ENCODE assay signal across 7 mouse cellular contexts in genomic region chr2:126673317-126674242, GRCm38 (mm10). TPM values are rescaled to one million over a fixed set of nuclear protein-coding genes. Genes with fewer than 3 reads are reported as not detected.
A peak's percentile ranks its signal among the peaks of the same experiment; 100 is the strongest.
DNase-seq lines count a peak whose midpoint lies in the region; ATAC-seq lines count a peak whose summit lies in the region.

No protein-coding gene starts in this region.

- no peak for ATAC-seq in intestine, embryonic 15.5 days
- no peak for ATAC-seq in neural tube, embryonic 13.5 days (ENCODE audit: low read depth)

- no peaks in the 10 kb centered on the region for H3K27me3 ChIP-seq in embryonic facial prominence, embryonic 10.5 days (replicated peaks; ENCODE audit: low read depth, poor library complexity, severe bottlenecking)
- H3K27me3 ChIP-seq in intestine, embryonic 15.5 days (replicated peaks) = no peaks in the 10 kb centered on the region
- no peaks in the 10 kb centered on the region for H3K27me3 ChIP-seq in neural tube, embryonic 13.5 days

- peaks cover 25% of the 10 kb centered on the region for H3K4me1 ChIP-seq in embryonic facial prominence, embryonic 10.5 days
- H3K4me1 ChIP-seq in intestine, embryonic 15.5 days (replicated peaks) = no peaks in the 10 kb centered on the region; the same call in 1 of the 2 replicates
- peaks cover 46% of the 10 kb centered on the region for H3K4me1 ChIP-seq in neural tube, embryonic 13.5 days (replicated peaks)

- H3K36me3 ChIP-seq in embryonic facial prominence, embryonic 10.5 days (replicated peaks) = peaks cover 26% of the 10 kb centered on the region
- no peaks in the 10 kb centered on the region; the same call in 1 of the 2 replicates for H3K36me3 ChIP-seq in intestine, embryonic 15.5 days
- H3K36me3 ChIP-seq in neural tube, embryonic 13.5 days = peaks cover 5% of the 10 kb centered on the region; the same call in 1 of the 2 replicates

- DNase-seq in spleen, postnatal 36 days (ENCODE audit: low spot score in 2 of 2) = peak; percentile 38 to 44
- DNase-seq in spleen, adult 18-20 months = no peak
- no peak for DNase-seq in embryonic facial prominence, embryonic 10.5 days (ENCODE audit: low spot score)
- no peak for DNase-seq in adipocyte (ENCODE audit: low spot score)
- no peak for DNase-seq in cerebellum, postnatal 25 days

- 74% methylated on average over 13 of the region's 13 CpGs for WGBS in embryonic facial prominence, embryonic 10.5 days
- 53% methylated on average over 13 of the region's 13 CpGs for WGBS in intestine, embryonic 15.5 days
- WGBS in neural tube, embryonic 13.5 days = 69% methylated on average over 13 of the region's 13 CpGs

- H3K9ac ChIP-seq in intestine, embryonic 15.5 days = peak overlapping the region; percentile 99
- H3K9ac ChIP-seq in neural tube, embryonic 13.5 days = peak overlapping the region; percentile 99

- H3K27ac ChIP-seq in embryonic facial prominence, embryonic 10.5 days (replicated peaks) = peak overlapping the region; percentile 100
- H3K27ac ChIP-seq in intestine, embryonic 15.5 days = peak overlapping the region; percentile 100; the same call in 1 of the 2 replicates
- peak overlapping the region; percentile 100; the same call in 1 of the 2 replicates for H3K27ac ChIP-seq in neural tube, embryonic 13.5 days (replicated peaks)

- H3K4me3 ChIP-seq in embryonic facial prominence, embryonic 10.5 days = peak overlapping the region; percentile 96
- H3K4me3 ChIP-seq in intestine, embryonic 15.5 days (replicated peaks) = peak overlapping the region; percentile 98
- peak overlapping the region; percentile 99 for H3K4me3 ChIP-seq in neural tube, embryonic 13.5 days

- H3K4me2 ChIP-seq in intestine, embryonic 15.5 days (replicated peaks) = peak overlapping the region; percentile 59
- peak overlapping the region; percentile 90 for H3K4me2 ChIP-seq in neural tube, embryonic 13.5 days

- no peaks in the 10 kb centered on the region for H3K9me3 ChIP-seq in embryonic facial prominence, embryonic 10.5 days
- no peaks in the 10 kb centered on the region for H3K9me3 ChIP-seq in intestine, embryonic 15.5 days
- no peaks in the 10 kb centered on the region for H3K9me3 ChIP-seq in neural tube, embryonic 13.5 days

RNA-seq across cellular contexts. Expression of gene Gabpb1, which starts 2.6 kb away (rescaled TPM):
- 80.6 and 87.3 TPM in 2 replicates for polyA plus RNA-seq in embryonic facial prominence, embryonic 10.5 days (2016; fragmentation: Nextera tagmentation; extraction: Ambion mirVana)
- polyA plus RNA-seq in intestine, embryonic 15.5 days (2015; fragmentation: Nextera tagmentation; extraction: Ambion mirVana) = 36.3 and 39.6 TPM in 2 replicates
- polyA plus RNA-seq in neural tube, embryonic 13.5 days (2015; fragmentation: Nextera tagmentation; extraction: Ambion mirVana) = 47.9 and 55.3 TPM in 2 replicates

RNA-seq across cellular contexts. Expression of gene Usp8, which starts 33.5 kb away (rescaled TPM):
- polyA plus RNA-seq in embryonic facial prominence, embryonic 10.5 days (2016; fragmentation: Nextera tagmentation; extraction: Ambion mirVana) = 42.1 and 44.0 TPM in 2 replicates
- 35.9 and 36.9 TPM in 2 replicates for polyA plus RNA-seq in intestine, embryonic 15.5 days (2015; fragmentation: Nextera tagmentation; extraction: Ambion mirVana)
- polyA plus RNA-seq in neural tube, embryonic 13.5 days (2015; fragmentation: Nextera tagmentation; extraction: Ambion mirVana) = 31.5 and 35.7 TPM in 2 replicates

RNA-seq across cellular contexts. Expression of gene Hdc, which starts 54.5 kb away (rescaled TPM):
- 0.40 and 0.95 TPM in 2 replicates for polyA plus RNA-seq in embryonic facial prominence, embryonic 10.5 days (2016; fragmentation: Nextera tagmentation; extraction: Ambion mirVana)
- 3.0 TPM in 2 replicates for polyA plus RNA-seq in intestine, embryonic 15.5 days (2015; fragmentation: Nextera tagmentation; extraction: Ambion mirVana)
- 0.15 and 0.58 TPM in 2 replicates for polyA plus RNA-seq in neural tube, embryonic 13.5 days (2015; fragmentation: Nextera tagmentation; extraction: Ambion mirVana)

Comparison
In these comparisons a context has a peak if more than half of its experiments do, and no peak if none do; other contexts are left out.
1. DNase-seq: peak in spleen, postnatal 36 days (2 of 2); none in spleen, adult 18-20 months (0 of 2), embryonic facial prominence, embryonic 10.5 days (single experiment), adipocyte (single experiment) and cerebellum, postnatal 25 days (0 of 2).
2. Peak in every context shown above with its lines, with median percentiles within 50 percentile points of each other: H3K27ac ChIP-seq and H3K4me3 ChIP-seq.